Mouse (Mus musculus): ENCODE results near the gene Lmbr1l. TPM values are rescaled to one million over a fixed set of nuclear protein-coding genes. Genes with fewer than 3 reads are reported as not detected.

Gene Lmbr1l
- total and polyA plus RNA-seq, 3 experiments: 7.0 to 17.3 TPM; not detected in 1

- no peak for TF ChIP-seq E2F4 (IDR thresholded peaks at IDR 0.05; ENCODE audit: borderline replicate concordance, low read depth, low read length)
- 0 out of 2 replicates have a peak, but pooled peaks have one; percentile 2 for TF ChIP-seq TAL1 (IDR thresholded peaks at IDR 0.05; ENCODE audit: low read length)
- TF ChIP-seq CHD2 (IDR thresholded peaks at IDR 0.05; ENCODE audit: low read length): no peak
- no peak for DNase-seq (ENCODE audit: low read depth, low spot score)
- H3K9me3 ChIP-seq (replicated peaks; ENCODE audit: insufficient read depth, low read length): no peaks in the 10 kb centered on the region
- peaks cover 0 to 3% of the 10 kb centered on the region in 2 experiments; a peak in 2 of 4 replicates for H3K27me3 ChIP-seq (ENCODE audit: control insufficient read depth in 1 of 2, insufficient read depth in 2 of 2, low read length in 2 of 2)
- no peak within 1 kb of the TSS for H3K9ac ChIP-seq (ENCODE audit: control insufficient read depth, low read depth, low read length, poor library complexity, severe bottlenecking)
- H3K4me1 ChIP-seq (ENCODE audit: control insufficient read depth in 1 of 2, insufficient read depth in 2 of 2, low read length in 2 of 2): peaks cover 0 to 7% of the 10 kb centered on the region in 2 experiments; a peak in 2 of 4 replicates
- H3K27ac ChIP-seq (ENCODE audit: control insufficient read depth, low read depth, low read length): no peak within 1 kb of the TSS
- H3K36me3 ChIP-seq (ENCODE audit: control insufficient read depth in 1 of 2, insufficient read depth in 2 of 2, low read length in 2 of 2): peaks cover 0 to 4% of the 10 kb centered on the region in 2 experiments; a peak in 2 of 4 replicates
- no peak within 1 kb of the TSS for H3K4me3 ChIP-seq (ENCODE audit: control insufficient read depth in 1 of 2, insufficient read depth in 1 of 2, low read depth in 2 of 2, low read length in 2 of 2)
- no peaks in the 10 kb centered on the region for H3K79me2 ChIP-seq (ENCODE audit: control insufficient read depth, insufficient read depth, low read length, poor library complexity)
Observed at GRCm38 (mm10) chr15:98893940-98894745, 23.9 kb downstream of the Lmbr1l start, which contains the start of gene Rhebl1. Gene Rhebl1, minus strand, starts transcription at chr15:98894540.

DNA sequence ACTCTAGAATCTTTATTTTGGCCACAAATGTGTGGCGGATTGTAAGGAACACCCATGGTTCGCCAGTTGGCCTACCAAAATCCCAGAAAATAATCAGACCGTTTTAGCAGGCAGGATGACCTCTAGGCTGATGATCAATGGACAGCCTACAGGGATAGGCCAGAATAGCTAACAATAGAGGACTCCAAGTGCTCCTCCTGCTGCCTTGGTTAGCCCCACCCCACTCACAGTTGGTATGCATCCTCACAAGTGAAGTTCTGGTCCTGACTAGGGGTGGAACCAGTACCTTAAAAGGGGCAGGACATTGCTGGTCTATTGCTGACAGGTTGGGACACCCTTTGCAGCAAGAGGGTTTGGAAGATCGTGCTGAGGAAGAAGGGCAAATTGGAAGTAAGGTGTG, 25.0 kb downstream of the Lmbr1l start:
- Histone ChIP-seq H3K4me1 (ENCODE audit: control insufficient read depth in 1 of 2, insufficient read depth in 2 of 2, low read length in 2 of 2) (peaks cover 0 to 7% of the 10 kb centered on the region in 2 experiments; a peak in 2 of 4 replicates), H3K79me2 (ENCODE audit: control insufficient read depth, insufficient read depth, low read length, poor library complexity) (no peaks in the 10 kb centered on the region), H3K9me3 (replicated peaks; ENCODE audit: insufficient read depth, low read length) (no peaks in the 10 kb centered on the region), H3K36me3 (ENCODE audit: control insufficient read depth in 1 of 2, insufficient read depth in 2 of 2, low read length in 2 of 2) (peaks cover 0 to 4% of the 10 kb centered on the region in 2 experiments; a peak in 2 of 4 replicates), H3K9ac (ENCODE audit: control insufficient read depth, low read depth, low read length, poor library complexity, severe bottlenecking) (no peak overlapping the region), H3K27me3 (ENCODE audit: control insufficient read depth in 1 of 2, insufficient read depth in 2 of 2, low read length in 2 of 2) (peaks cover 0 to 2% of the 10 kb centered on the region in 2 experiments; a peak in 1 of 4 replicates), H3K27ac (ENCODE audit: control insufficient read depth, low read depth, low read length) (no peak overlapping the region), H3K4me3 (ENCODE audit: control insufficient read depth in 1 of 2, insufficient read depth in 1 of 2, low read depth in 2 of 2, low read length in 2 of 2) (no peak overlapping the region)
- TF ChIP-seq NRF1 (IDR thresholded peaks at IDR 0.05; ENCODE audit: insufficient read depth, low read depth, low read length, poor library complexity, severe bottlenecking): no peak
- no peak for TF ChIP-seq KAT2A (conservative IDR thresholded peaks at IDR 0.05; ENCODE audit: low read depth, low read length)
- TF ChIP-seq MAFK (IDR thresholded peaks at IDR 0.05; ENCODE audit: borderline replicate concordance, low read depth, low read length): no peak
- no peak for TF ChIP-seq CHD1 (IDR thresholded peaks at IDR 0.05; ENCODE audit: low read depth, low read length)
- TF ChIP-seq NELFE (IDR thresholded peaks at IDR 0.05; ENCODE audit: low read depth, low read length): no peak
- no peak for TF ChIP-seq CTCF (IDR thresholded peaks at IDR 0.05 in 2 of 3, conservative IDR thresholded peaks at IDR 0.05 in 1 of 3; ENCODE audit: control insufficient read depth in 1 of 3, insufficient read depth in 1 of 3, low read depth in 2 of 3, low read length in 3 of 3, poor library complexity in 1 of 3, severe bottlenecking in 1 of 3)
- TF ChIP-seq ETS1 (IDR thresholded peaks at IDR 0.05; ENCODE audit: low read depth, low read length): no peak
- no peak for TF ChIP-seq MYB (IDR thresholded peaks at IDR 0.05; ENCODE audit: low read depth, low read length)
- no peak for TF ChIP-seq ZMIZ1 (IDR thresholded peaks at IDR 0.05; ENCODE audit: low read depth, low read length)
- no peak for TF ChIP-seq EP300 (IDR thresholded peaks at IDR 0.05; ENCODE audit: low read depth in 1 of 2, low read length in 2 of 2)
- TF ChIP-seq TAL1 (IDR thresholded peaks at IDR 0.05; ENCODE audit: low read length): no peak
- no peak for TF ChIP-seq POLR2AphosphoS5 (IDR thresholded peaks at IDR 0.05; ENCODE audit: borderline replicate concordance, low read depth, low read length)
- DNase-seq (ENCODE audit: low read depth, low spot score): no peak

All from MEL (cell line).